In the genomic region with DNA sequence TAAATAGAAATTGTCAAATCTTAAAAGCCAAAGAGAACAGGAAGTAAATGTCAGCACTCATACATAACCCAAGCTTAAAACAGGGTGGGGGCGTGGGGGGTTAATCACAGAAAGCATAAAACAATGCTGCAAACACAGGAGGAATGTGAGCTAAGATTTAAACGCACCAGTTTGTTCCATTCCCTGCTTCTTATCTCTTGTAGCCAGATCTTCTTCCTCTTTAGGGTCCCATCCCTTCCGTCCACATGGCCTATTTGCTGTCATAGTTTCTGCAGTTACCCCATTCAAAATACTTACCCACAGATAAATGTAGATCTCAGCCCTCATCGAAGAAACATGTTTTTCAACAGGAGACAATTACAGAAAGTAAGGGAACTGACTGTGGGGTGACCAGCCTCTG, we compare ENCODE assay signal across 11 mouse cellular contexts.
"Had no signal": no experiment of that assay in that cellular context is flagged by ENCODE, and none has a peak within 500 bp of the region (broad histone marks: within the 10 kb centered on the region; RNA-seq: fewer than 3 reads in every experiment).

No protein-coding gene starts in this region.

- H3K4me2 ChIP-seq: limb, embryonic 13.5 days; midbrain, embryonic 11.5 days; midbrain, embryonic 15.5 days; neural tube, embryonic 12.5 days had no signal

- H3K4me3 ChIP-seq: layer of hippocampus, adult 2 months; limb, embryonic 13.5 days; midbrain, embryonic 15.5 days; neural tube, embryonic 12.5 days had no signal

- H3K4me1 ChIP-seq: limb, embryonic 13.5 days; midbrain, embryonic 15.5 days; neural tube, embryonic 12.5 days had no signal

- ATAC-seq: midbrain, embryonic 15.5 days had no signal

- H3K9me3 ChIP-seq: limb, embryonic 13.5 days; midbrain, embryonic 15.5 days; neural tube, embryonic 12.5 days had no signal

- H3K36me3 ChIP-seq: limb, embryonic 13.5 days; midbrain, embryonic 15.5 days; neural tube, embryonic 12.5 days had no signal

- H3K27me3 ChIP-seq: limb, embryonic 13.5 days; midbrain, embryonic 15.5 days; neural tube, embryonic 12.5 days had no signal

- DNase-seq: kidney, postnatal 25 days; left cerebral cortex, postnatal 4 days; lung, adult 18-20 months; thymus, postnatal 4 days had no signal

- H3K27ac ChIP-seq: layer of hippocampus, adult 2 months; limb, embryonic 13.5 days; liver, embryonic 14.5 days; midbrain, embryonic 15.5 days; neural tube, embryonic 12.5 days; stomach, postnatal 0 days had no signal

- H3K9ac ChIP-seq: limb, embryonic 13.5 days; liver, embryonic 14.5 days; midbrain, embryonic 15.5 days; neural tube, embryonic 12.5 days had no signal
